21 mouse cellular contexts compared by ENCODE assay signal in genomic region chr6:8896097-8896496, GRCm38 (mm10). TPM values are rescaled to one million over a fixed set of nuclear protein-coding genes. Genes with fewer than 3 reads are reported as not detected.
"Had no signal": no experiment of that assay in that cellular context is flagged by ENCODE, and none has a peak within 500 bp of the region (broad histone marks: within the 10 kb centered on the region; RNA-seq: fewer than 3 reads in every experiment).

No protein-coding gene starts in this region.

- DNase-seq: kidney, adult 18-20 months; kidney, postnatal 25 days; layer of hippocampus, postnatal 36 days; lung, adult 18-20 months; lung, postnatal 10 days; lung, postnatal 36 days; right cerebral cortex, adult 18-20 months; right cerebral cortex, postnatal 25 days; thymus, postnatal 25 days had no signal

- H3K4me1 ChIP-seq: intestine, embryonic 15.5 days; lung, embryonic 15.5 days; megakaryocyte, embryonic 14.5 days; neural tube, embryonic 12.5 days; stomach, embryonic 15.5 days had no signal

- H3K36me3 ChIP-seq: intestine, embryonic 15.5 days; lung, embryonic 15.5 days; midbrain, embryonic 15.5 days; neural tube, embryonic 12.5 days; neural tube, embryonic 15.5 days; stomach, embryonic 15.5 days had no signal

- H3K27me3 ChIP-seq: intestine, embryonic 15.5 days; lung, embryonic 15.5 days; megakaryocyte, embryonic 14.5 days; midbrain, embryonic 15.5 days; neural tube, embryonic 12.5 days; neural tube, embryonic 15.5 days; stomach, embryonic 15.5 days had no signal

- H3K9ac ChIP-seq: intestine, embryonic 15.5 days; liver, embryonic 14.5 days; lung, embryonic 15.5 days; midbrain, embryonic 15.5 days; neural tube, embryonic 12.5 days; neural tube, embryonic 15.5 days; stomach, embryonic 15.5 days had no signal

- H3K27ac ChIP-seq: intestine, embryonic 15.5 days; kidney, postnatal 0 days; left cerebral cortex, adult 2 months; liver, embryonic 14.5 days; lung, embryonic 15.5 days; neural tube, embryonic 12.5 days; neural tube, embryonic 15.5 days; stomach, embryonic 15.5 days had no signal

- ATAC-seq: intestine, embryonic 15.5 days had no signal

- H3K9me3 ChIP-seq: intestine, embryonic 15.5 days; lung, embryonic 15.5 days; megakaryocyte, embryonic 14.5 days; midbrain, embryonic 15.5 days; neural tube, embryonic 12.5 days; neural tube, embryonic 15.5 days; stomach, embryonic 15.5 days had no signal

- H3K4me2 ChIP-seq: intestine, embryonic 15.5 days; lung, embryonic 15.5 days; midbrain, embryonic 11.5 days; midbrain, embryonic 15.5 days; neural tube, embryonic 12.5 days; neural tube, embryonic 15.5 days; stomach, embryonic 15.5 days had no signal

- H3K4me3 ChIP-seq: intestine, embryonic 15.5 days; left cerebral cortex, adult 2 months; lung, embryonic 15.5 days; megakaryocyte, embryonic 14.5 days; midbrain, embryonic 15.5 days; neural tube, embryonic 12.5 days; neural tube, embryonic 15.5 days; stomach, embryonic 15.5 days had no signal

RNA-seq across cellular contexts. Expression of gene Nxph1, which starts 52.1 kb away (rescaled TPM):
- polyA plus RNA-seq: kidney, postnatal 0 days; liver, adult 2 months; liver, embryonic 14.5 days had no signal
